Mouse (Mus musculus): ENCODE data around the gene Cyp2c50. TPM values are rescaled to one million over a fixed set of nuclear protein-coding genes. Genes with fewer than 3 reads are reported as not detected.
"Not testable (repeated sequence)": the region's sequence is repeated elsewhere in the genome, so short reads cannot be mapped to it uniquely, and the experiment has no call there.

Cyp2c50 gene
- polyA plus RNA-seq (2012; rRNA removed) = not detected in 2 replicates

DNA sequence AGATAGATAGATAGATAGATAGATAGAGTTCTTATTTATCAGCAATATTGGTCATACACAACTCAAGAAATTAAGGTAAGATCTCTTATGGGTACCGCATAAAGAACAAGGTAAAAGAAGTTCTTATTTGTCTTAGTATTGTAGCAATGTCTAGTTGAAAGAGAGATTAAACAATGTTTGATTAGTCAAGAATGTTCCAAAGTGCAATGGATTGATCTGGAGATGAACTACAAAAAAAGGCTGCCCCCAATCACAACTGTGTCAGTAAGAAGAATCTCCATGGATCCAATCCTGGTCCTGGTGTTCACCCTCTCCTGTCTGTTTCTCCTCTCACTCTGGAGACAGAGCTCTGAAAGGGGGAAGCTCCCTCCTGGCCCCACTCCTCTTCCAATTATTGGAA lies at the start of gene Cyp2c50:
Cyp2c50 (plus strand) TSS at position 268 of the 400 bp plus-strand sequence.
- DNase-seq; H3K27ac ChIP-seq (ENCODE audit: insufficient read depth, low read length); H3K27me3 ChIP-seq (ENCODE audit: control insufficient read depth, insufficient read depth, low read length); H3K4me3 ChIP-seq (replicated peaks; ENCODE audit: insufficient read depth, low read depth, low read length); H3K4me1 ChIP-seq (ENCODE audit: control insufficient read depth, insufficient read depth, low read length): not testable (repeated sequence)
- WGBS = 98% methylated on average over 1 of the region's 1 CpGs

DNA sequence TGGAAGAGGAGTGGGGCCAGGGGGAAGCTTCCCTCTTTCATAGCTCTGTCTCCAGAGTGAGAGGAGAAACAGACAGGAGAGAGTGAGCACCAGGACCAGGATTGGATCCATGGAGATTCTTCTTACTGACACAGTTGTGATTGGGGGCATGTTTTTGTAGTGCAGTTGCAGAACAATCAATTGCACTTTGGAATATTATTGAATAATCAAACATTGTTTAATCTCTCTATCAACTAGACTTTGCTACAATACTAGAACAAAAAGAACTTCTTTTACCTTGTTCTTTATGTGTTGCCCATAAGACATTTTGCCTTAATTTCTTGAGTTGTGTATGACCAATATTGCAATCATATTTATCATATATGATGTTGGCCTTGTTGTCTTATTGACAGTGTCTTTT lies 15.8 kb upstream of the Cyp2c50 start, which contains the start of gene Cyp2c54:
Cyp2c54 (minus strand) TSS at position 127 of the 400 bp plus-strand sequence.
- no peak for DNase-seq

DNA sequence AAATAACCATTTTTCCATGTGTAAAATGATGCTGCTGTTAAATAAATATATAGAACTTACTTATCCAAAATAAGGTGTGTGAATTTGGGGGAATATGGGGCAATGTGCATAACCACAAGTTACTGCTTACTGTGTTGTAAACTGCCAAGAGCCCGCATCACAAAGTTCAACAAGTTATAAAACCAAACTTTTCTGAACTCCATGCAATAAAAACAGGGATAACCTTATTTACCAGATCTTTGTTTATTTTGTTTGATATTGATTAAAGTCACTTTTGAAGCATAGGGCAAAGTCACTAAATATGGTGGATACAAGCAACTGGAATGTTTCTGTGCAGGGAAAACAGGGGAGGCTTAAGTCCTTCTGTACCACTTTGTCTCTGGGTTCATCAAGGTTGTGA lies 1.1 kb upstream of the Cyp2c50 start:
- 85% methylated on average over 1 of the region's 1 CpGs for WGBS

More for the DNA sequence above, 15.8 kb upstream of the Cyp2c50 start, which contains the start of gene Cyp2c54:
- no peak within 1 kb of the TSS for H3K27ac ChIP-seq (ENCODE audit: insufficient read depth, low read length)
- no peak within 1 kb of the TSS for H3K4me3 ChIP-seq (replicated peaks; ENCODE audit: insufficient read depth, low read depth, low read length)
- TF ChIP-seq POLR2A (IDR thresholded peaks at IDR 0.05; ENCODE audit: borderline replicate concordance, insufficient read depth, low read length) (no peak), CTCF (IDR thresholded peaks at IDR 0.05; ENCODE audit: borderline replicate concordance, insufficient read depth, low read depth, low read length) (no peak)
- no peaks in the 10 kb centered on the region for H3K4me1 ChIP-seq (ENCODE audit: control insufficient read depth, insufficient read depth, low read length)
- H3K27me3 ChIP-seq (ENCODE audit: control insufficient read depth, insufficient read depth, low read length) = no peaks in the 10 kb centered on the region

DNA sequence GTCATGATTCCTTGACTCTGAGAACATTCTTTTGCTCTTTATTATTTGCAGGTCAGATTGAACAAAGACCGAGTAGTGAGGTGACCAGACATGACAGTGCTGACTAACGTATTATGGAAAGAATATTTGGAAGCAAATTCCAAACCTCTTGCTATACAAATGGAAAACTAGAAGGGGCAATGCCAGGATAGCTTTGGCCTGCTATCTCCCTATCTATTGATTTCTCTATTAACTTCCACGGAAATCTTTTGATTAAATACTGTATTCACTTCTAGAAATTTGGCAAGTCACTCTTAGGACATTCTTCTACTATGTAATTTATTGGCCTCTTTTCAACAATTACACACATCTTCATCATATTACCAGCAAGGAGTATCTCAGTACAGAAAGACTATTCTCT lies 1.6 kb downstream of the Cyp2c50 start:
- no peak for DNase-seq
- H3K4me3 ChIP-seq (replicated peaks; ENCODE audit: insufficient read depth, low read depth, low read length) = no peak overlapping the region
- H3K27ac ChIP-seq (ENCODE audit: insufficient read depth, low read length) = no peak overlapping the region
- WGBS = 76% methylated on average over 3 of the region's 3 CpGs
- TF ChIP-seq CTCF (IDR thresholded peaks at IDR 0.05; ENCODE audit: borderline replicate concordance, insufficient read depth, low read depth, low read length) = no peak
- no peak for TF ChIP-seq POLR2A (IDR thresholded peaks at IDR 0.05; ENCODE audit: borderline replicate concordance, insufficient read depth, low read length)
- H3K4me1 ChIP-seq (ENCODE audit: control insufficient read depth, insufficient read depth, low read length) = no peaks in the 10 kb centered on the region
- H3K27me3 ChIP-seq (ENCODE audit: control insufficient read depth, insufficient read depth, low read length) = no peaks in the 10 kb centered on the region

More for the DNA sequence above, 1.1 kb upstream of the Cyp2c50 start:
- no peaks in the 10 kb centered on the region for H3K27me3 ChIP-seq (ENCODE audit: control insufficient read depth, insufficient read depth, low read length)
- no peak overlapping the region for H3K27ac ChIP-seq (ENCODE audit: insufficient read depth, low read length)
- TF ChIP-seq POLR2A (IDR thresholded peaks at IDR 0.05; ENCODE audit: borderline replicate concordance, insufficient read depth, low read length) (no peak), CTCF (IDR thresholded peaks at IDR 0.05; ENCODE audit: borderline replicate concordance, insufficient read depth, low read depth, low read length) (no peak)
- H3K4me3 ChIP-seq (replicated peaks; ENCODE audit: insufficient read depth, low read depth, low read length) = no peak overlapping the region
- DNase-seq = no peak
- H3K4me1 ChIP-seq (ENCODE audit: control insufficient read depth, insufficient read depth, low read length) = no peaks in the 10 kb centered on the region

DNA sequence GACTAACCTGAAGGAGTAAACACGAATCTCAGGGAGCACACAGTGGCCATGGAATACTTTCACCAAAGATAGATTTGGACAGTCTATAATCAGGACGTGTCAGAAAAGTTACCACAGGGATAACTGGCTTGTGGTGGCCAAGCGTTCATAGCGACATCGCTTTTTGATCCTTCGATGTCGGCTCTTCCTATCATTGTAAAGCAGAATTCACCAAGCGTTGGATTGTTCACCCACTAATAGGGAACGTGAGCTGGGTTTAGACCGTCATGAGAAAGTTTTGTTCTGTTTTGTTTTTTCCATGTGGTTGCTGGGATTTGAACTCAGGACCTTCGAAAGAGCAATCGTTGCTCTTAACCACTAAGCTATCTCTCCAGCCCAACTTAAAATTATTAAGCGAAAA lies 30.1 kb downstream of the Cyp2c50 start:
- WGBS = 84% methylated on average over 13 of the region's 13 CpGs
- H3K4me3 ChIP-seq (replicated peaks; ENCODE audit: insufficient read depth, low read depth, low read length); H3K4me1 ChIP-seq (ENCODE audit: control insufficient read depth, insufficient read depth, low read length); H3K27me3 ChIP-seq (ENCODE audit: control insufficient read depth, insufficient read depth, low read length); DNase-seq; H3K27ac ChIP-seq (ENCODE audit: insufficient read depth, low read length): not testable (repeated sequence)

DNA sequence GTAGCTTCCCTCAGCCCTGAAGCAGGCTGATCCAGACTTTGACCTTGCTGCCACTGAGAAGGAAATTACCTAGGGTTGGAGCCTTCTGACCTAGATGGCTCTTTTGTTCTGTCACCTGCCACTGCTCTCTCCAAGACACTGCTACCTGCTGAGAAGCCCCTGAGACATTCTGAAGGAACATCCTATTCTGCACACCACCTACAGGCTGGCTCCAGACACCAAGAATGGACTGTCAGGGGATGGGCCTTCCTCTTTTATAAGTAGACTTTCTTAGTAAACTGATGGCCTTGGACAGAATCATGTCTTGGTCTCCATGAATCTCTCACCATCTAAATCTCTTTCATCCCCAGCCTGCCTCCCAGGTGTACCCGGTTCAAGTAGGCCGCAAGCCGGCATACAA lies 35.7 kb downstream of the Cyp2c50 start:
- not testable (repeated sequence) for H3K27me3 ChIP-seq (ENCODE audit: control insufficient read depth, insufficient read depth, low read length); H3K27ac ChIP-seq (ENCODE audit: insufficient read depth, low read length); DNase-seq; H3K4me3 ChIP-seq (replicated peaks; ENCODE audit: insufficient read depth, low read depth, low read length); H3K4me1 ChIP-seq (ENCODE audit: control insufficient read depth, insufficient read depth, low read length)
- WGBS = 88% methylated on average over 3 of the region's 3 CpGs

DNA sequence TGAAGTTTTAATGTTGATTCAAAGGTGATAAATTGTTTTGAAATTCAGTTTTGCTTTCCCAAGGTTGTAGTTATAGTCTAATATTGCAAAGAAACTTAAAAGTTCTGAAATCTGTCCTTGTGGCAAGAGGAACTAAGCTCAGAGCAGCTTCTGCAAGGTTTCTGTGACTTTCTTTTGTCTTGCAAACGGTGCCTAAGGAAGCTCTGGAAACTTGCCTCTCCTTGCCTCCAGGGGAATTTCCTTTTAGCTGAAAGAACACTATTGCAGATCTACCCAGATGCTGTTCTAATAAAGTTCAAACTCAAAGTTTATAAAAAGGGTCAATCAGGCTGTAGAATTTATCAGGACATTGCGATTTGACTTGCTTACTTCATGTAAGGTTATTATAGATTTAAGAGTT lies 37.5 kb downstream of the Cyp2c50 start:
- H3K4me3 ChIP-seq (replicated peaks; ENCODE audit: insufficient read depth, low read depth, low read length); DNase-seq; H3K27ac ChIP-seq (ENCODE audit: insufficient read depth, low read length); H3K4me1 ChIP-seq (ENCODE audit: control insufficient read depth, insufficient read depth, low read length); H3K27me3 ChIP-seq (ENCODE audit: control insufficient read depth, insufficient read depth, low read length): not testable (repeated sequence)
- WGBS = 32% methylated on average over 2 of the region's 2 CpGs

Other genes with a start within 250 kb of the Cyp2c50 start
- gene Cyp2c69, start 202.9 kb upstream of the Cyp2c50 start, polyA plus RNA-seq (2012; rRNA removed) = not detected in 2 replicates
- gene Cyp2c37, start 97.3 kb upstream of the Cyp2c50 start, polyA plus RNA-seq (2012; rRNA removed) = not detected in 2 replicates
- not detected in 2 replicates for gene Cyp2c54, start 15.9 kb upstream of the Cyp2c50 start, polyA plus RNA-seq (2012; rRNA removed)
- gene Cyp2c70, start 97.6 kb downstream of the Cyp2c50 start, polyA plus RNA-seq (2012; rRNA removed) = not detected in 2 replicates
- gene Pdlim1, start 182.2 kb downstream of the Cyp2c50 start, polyA plus RNA-seq (2012; rRNA removed) = 20.1 and 23.2 TPM in 2 replicates